Mouse (Mus musculus): ENCODE data around the gene Tent2. TPM values are rescaled to one million over a fixed set of nuclear protein-coding genes. Genes with fewer than 3 reads are reported as not detected.
"Not testable (repeated sequence)": the region's sequence is repeated elsewhere in the genome, so short reads cannot be mapped to it uniquely, and the experiment has no call there.

Tent2 gene
- polyA plus RNA-seq, 1 experiment: not detected

DNA sequence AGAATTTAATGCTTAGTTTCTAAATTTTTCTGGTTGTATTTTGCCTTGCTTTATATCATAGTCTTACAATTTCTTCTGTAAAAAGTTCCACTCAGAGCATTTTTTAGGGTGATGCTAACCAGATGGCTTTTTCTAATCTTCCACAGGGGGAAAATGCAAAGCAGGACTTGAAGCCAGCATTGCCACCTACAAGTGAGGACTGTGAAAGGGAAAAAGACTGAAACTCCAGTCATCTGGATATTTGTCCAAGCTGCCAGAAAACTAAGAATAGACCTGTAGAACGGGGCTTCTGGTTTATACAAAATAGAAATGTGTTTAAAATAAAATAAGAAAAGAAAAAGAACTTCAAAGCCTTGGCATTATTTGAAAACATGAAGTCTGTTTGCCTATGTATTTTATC, 19.6 kb upstream of the Tent2 start:
- no peak for TF ChIP-seq POLR2A (IDR thresholded peaks at IDR 0.05; ENCODE audit: insufficient read depth, low read depth, low read length)
- no peak for TF ChIP-seq CTCF (IDR thresholded peaks at IDR 0.05; ENCODE audit: insufficient read depth, low read depth, low read length)
- Histone ChIP-seq H3K4me3 (ENCODE audit: insufficient read depth, low read depth, low read length) (no peak overlapping the region), H3K4me1 (ENCODE audit: control insufficient read depth, insufficient read depth, low read length) (no peaks in the 10 kb centered on the region), H3K27ac (ENCODE audit: insufficient read depth, low read depth, low read length) (no peak overlapping the region)
- 50% methylated on average over 1 of the region's 1 CpGs for WGBS

- Histone ChIP-seq H3K27ac (ENCODE audit: insufficient read depth, low read depth, low read length) (peak overlapping the region; percentile 78), H3K4me1 (ENCODE audit: control insufficient read depth, insufficient read depth, low read length) (no peaks in the 10 kb centered on the region), H3K4me3 (ENCODE audit: insufficient read depth, low read depth, low read length) (peak overlapping the region; percentile 87)
- 53% methylated on average over 5 of the region's 5 CpGs for WGBS
- TF ChIP-seq CTCF (IDR thresholded peaks at IDR 0.05; ENCODE audit: insufficient read depth, low read depth, low read length) (no peak), POLR2A (IDR thresholded peaks at IDR 0.05; ENCODE audit: insufficient read depth, low read depth, low read length) (no peak)
Measured at GRCm38 (mm10) chr13:93192646-93193026, 451 bp upstream of the Tent2 start.

DNA sequence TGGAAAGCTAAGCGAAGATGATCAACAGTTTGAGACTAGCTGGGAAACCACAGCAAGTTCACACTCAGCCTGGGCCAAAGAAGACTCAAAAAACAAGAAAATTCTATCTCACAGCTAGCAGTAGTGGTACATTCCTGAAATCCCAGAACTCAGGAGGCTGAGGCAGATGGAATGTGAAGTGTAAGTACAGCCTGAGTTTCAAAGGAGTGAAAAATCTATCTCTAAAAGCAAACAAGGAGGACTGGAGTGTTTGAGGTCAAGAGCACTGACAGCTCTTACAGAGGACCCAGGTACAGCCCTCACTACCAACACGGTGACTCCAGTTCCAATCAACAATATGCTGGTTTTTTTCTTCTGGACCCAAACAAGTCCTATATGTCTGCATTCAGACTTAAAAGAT, 2.8 kb downstream of the Tent2 start:
- 87% methylated on average over 2 of the region's 2 CpGs for WGBS
- no peak for TF ChIP-seq POLR2A (IDR thresholded peaks at IDR 0.05; ENCODE audit: insufficient read depth, low read depth, low read length)
- no peaks in the 10 kb centered on the region for H3K4me1 ChIP-seq (ENCODE audit: control insufficient read depth, insufficient read depth, low read length)
- H3K27ac ChIP-seq (ENCODE audit: insufficient read depth, low read depth, low read length): no peak overlapping the region
- H3K4me3 ChIP-seq (ENCODE audit: insufficient read depth, low read depth, low read length): no peak overlapping the region

DNA sequence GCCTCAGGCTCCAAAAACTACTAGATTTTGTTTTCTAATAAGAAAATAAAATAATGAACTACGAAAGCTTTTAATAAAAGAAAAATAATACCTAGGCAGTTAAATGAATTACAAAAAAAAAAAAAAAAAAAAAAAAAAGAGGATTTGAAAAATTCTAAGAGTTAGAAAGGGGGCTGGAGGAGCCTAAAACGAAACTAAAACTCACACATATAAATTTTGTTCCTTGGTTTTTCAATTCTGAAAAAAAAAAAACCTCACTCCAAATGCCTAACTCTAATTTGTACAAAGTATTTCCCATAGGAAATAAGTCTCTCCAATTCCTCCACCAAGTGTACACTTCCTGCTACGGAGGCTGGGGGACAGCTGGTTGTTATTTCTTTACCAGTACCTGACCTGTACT, 3.4 kb downstream of the Tent2 start:
- 86% methylated on average over 3 of the region's 3 CpGs for WGBS
- H3K4me3 ChIP-seq (ENCODE audit: insufficient read depth, low read depth, low read length): no peak overlapping the region
- no peaks in the 10 kb centered on the region for H3K4me1 ChIP-seq (ENCODE audit: control insufficient read depth, insufficient read depth, low read length)
- H3K27ac ChIP-seq (ENCODE audit: insufficient read depth, low read depth, low read length): no peak overlapping the region
- TF ChIP-seq POLR2A (IDR thresholded peaks at IDR 0.05; ENCODE audit: insufficient read depth, low read depth, low read length) (no peak), CTCF (IDR thresholded peaks at IDR 0.05; ENCODE audit: insufficient read depth, low read depth, low read length) (no peak)

- H3K4me3 ChIP-seq (ENCODE audit: insufficient read depth, low read depth, low read length); H3K4me1 ChIP-seq (ENCODE audit: control insufficient read depth, insufficient read depth, low read length); H3K27ac ChIP-seq (ENCODE audit: insufficient read depth, low read depth, low read length): not testable (repeated sequence)
- 96% methylated on average over 5 of the region's 5 CpGs for WGBS
Measured at GRCm38 (mm10) chr13:93187792-93188191, 4.4 kb downstream of the Tent2 start.

- H3K27ac ChIP-seq (ENCODE audit: insufficient read depth, low read depth, low read length): no peak overlapping the region
- no peaks in the 10 kb centered on the region for H3K4me1 ChIP-seq (ENCODE audit: control insufficient read depth, insufficient read depth, low read length)
- H3K4me3 ChIP-seq (ENCODE audit: insufficient read depth, low read depth, low read length): no peak overlapping the region
- 57% methylated on average over 1 of the region's 1 CpGs for WGBS
- no peak for TF ChIP-seq CTCF (IDR thresholded peaks at IDR 0.05; ENCODE audit: insufficient read depth, low read depth, low read length)
- TF ChIP-seq POLR2A (IDR thresholded peaks at IDR 0.05; ENCODE audit: insufficient read depth, low read depth, low read length): no peak
Measured at GRCm38 (mm10) chr13:93180351-93180750, 11.8 kb downstream of the Tent2 start.

- no peak overlapping the region for H3K4me3 ChIP-seq (ENCODE audit: insufficient read depth, low read depth, low read length)
- H3K27ac ChIP-seq (ENCODE audit: insufficient read depth, low read depth, low read length): no peak overlapping the region
- 73% methylated on average over 2 of the region's 2 CpGs for WGBS
- TF ChIP-seq CTCF (IDR thresholded peaks at IDR 0.05; ENCODE audit: insufficient read depth, low read depth, low read length) (no peak), POLR2A (IDR thresholded peaks at IDR 0.05; ENCODE audit: insufficient read depth, low read depth, low read length) (no peak)
- H3K4me1 ChIP-seq (ENCODE audit: control insufficient read depth, insufficient read depth, low read length): no peaks in the 10 kb centered on the region
Measured at GRCm38 (mm10) chr13:93179522-93179921, 12.7 kb downstream of the Tent2 start.

GRCm38 (mm10) chr13:93177571-93177970, 14.6 kb downstream of the Tent2 start:
- Histone ChIP-seq H3K27ac (ENCODE audit: insufficient read depth, low read depth, low read length) (no peak overlapping the region), H3K4me3 (ENCODE audit: insufficient read depth, low read depth, low read length) (no peak overlapping the region), H3K4me1 (ENCODE audit: control insufficient read depth, insufficient read depth, low read length) (no peaks in the 10 kb centered on the region)
- TF ChIP-seq POLR2A (IDR thresholded peaks at IDR 0.05; ENCODE audit: insufficient read depth, low read depth, low read length) (no peak), CTCF (IDR thresholded peaks at IDR 0.05; ENCODE audit: insufficient read depth, low read depth, low read length) (no peak)

DNA sequence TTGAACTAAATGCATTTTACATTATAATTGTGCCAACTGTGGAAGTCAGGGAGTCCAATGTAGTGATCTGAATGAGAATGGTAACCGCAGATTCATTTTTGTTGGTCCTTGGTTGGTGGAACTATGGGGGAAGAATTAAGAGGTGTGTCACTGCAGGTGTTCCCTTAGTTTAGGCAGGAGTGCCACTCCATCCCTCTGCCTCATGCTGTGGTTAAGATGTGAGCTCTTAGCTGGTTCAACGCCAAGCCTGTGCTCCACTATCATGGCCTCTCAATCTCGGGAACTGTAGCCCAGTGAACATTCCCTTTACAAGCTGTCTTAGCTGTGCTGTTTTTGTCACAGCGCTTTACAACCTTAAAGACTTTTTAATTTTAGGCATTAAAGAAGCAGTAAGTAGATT, 28.9 kb downstream of the Tent2 start:
- H3K4me1 ChIP-seq (ENCODE audit: control insufficient read depth, insufficient read depth, low read length): no peaks in the 10 kb centered on the region
- 75% methylated on average over 4 of the region's 4 CpGs for WGBS
- no peak overlapping the region for H3K4me3 ChIP-seq (ENCODE audit: insufficient read depth, low read depth, low read length)
- no peak for TF ChIP-seq POLR2A (IDR thresholded peaks at IDR 0.05; ENCODE audit: insufficient read depth, low read depth, low read length)
- no peak for TF ChIP-seq CTCF (IDR thresholded peaks at IDR 0.05; ENCODE audit: insufficient read depth, low read depth, low read length)
- no peak overlapping the region for H3K27ac ChIP-seq (ENCODE audit: insufficient read depth, low read depth, low read length)

GRCm38 (mm10) chr13:93162456-93162855, 29.7 kb downstream of the Tent2 start:
- H3K27ac ChIP-seq (ENCODE audit: insufficient read depth, low read depth, low read length): no peak overlapping the region
- no peak overlapping the region for H3K4me3 ChIP-seq (ENCODE audit: insufficient read depth, low read depth, low read length)
- H3K4me1 ChIP-seq (ENCODE audit: control insufficient read depth, insufficient read depth, low read length): no peaks in the 10 kb centered on the region
- TF ChIP-seq CTCF (IDR thresholded peaks at IDR 0.05; ENCODE audit: insufficient read depth, low read depth, low read length) (no peak), POLR2A (IDR thresholded peaks at IDR 0.05; ENCODE audit: insufficient read depth, low read depth, low read length) (no peak)
